ENCODE assay signal across 9 mouse cellular contexts in genomic region chr4:149081528-149081927, GRCm38 (mm10). TPM values are rescaled to one million over a fixed set of nuclear protein-coding genes. Genes with fewer than 3 reads are reported as not detected.
A peak's percentile ranks its signal among the peaks of the same experiment; 100 is the strongest.
DNase-seq lines count a peak whose midpoint lies in the region; ATAC-seq and TF ChIP-seq lines count a peak whose summit lies in the region.
"Had no signal": no experiment of that assay in that cellular context is flagged by ENCODE, and none has a peak within 500 bp of the region (broad histone marks: within the 10 kb centered on the region; RNA-seq: fewer than 3 reads in every experiment).

No protein-coding gene starts in this region.

- 83% methylated on average over 17 of the region's 17 CpGs for WGBS in liver, embryonic 11.5 days
- WGBS in liver, embryonic 13.5 days (ENCODE audit: insufficient replicate concordance), result 80% methylated on average over 17 of the region's 17 CpGs
- 49% methylated on average over 17 of the region's 17 CpGs for WGBS in stomach, postnatal 0 days

- no peak for TF ChIP-seq EP300 in stomach, postnatal 0 days (optimal IDR thresholded peaks at IDR 0.05)

- intact Hi-C loops in heart, postnatal 10 days (cut with DNase I), result no loop called here

- DNase-seq in liver, result peak; percentile 52
- no peak for DNase-seq in liver, embryonic 11.5 days (ENCODE audit: low spot score)
- peak; percentile 81 for DNase-seq in cerebellum, adult 8-10 months
- peak; percentile 83 to 89 for DNase-seq in heart, postnatal 10 days
- no peak for DNase-seq in liver, embryonic 13.5 days
- peak; percentile 81 for DNase-seq in stomach, postnatal 0 days (ENCODE audit: low spot score)
- DNase-seq in spleen, postnatal 36 days (ENCODE audit: low spot score in 2 of 2), result no peak

- no peak overlapping the region for H3K4me2 ChIP-seq in liver, embryonic 11.5 days
- H3K4me2 ChIP-seq in liver, embryonic 13.5 days, result no peak overlapping the region
- H3K4me2 ChIP-seq in stomach, postnatal 0 days (replicated peaks; ENCODE audit: low read depth), result peak overlapping the region; percentile 23; the same call in 1 of the 2 replicates

- no peak for ATAC-seq in liver, embryonic 11.5 days (replicated peaks; ENCODE audit: low FRiP score)
- peak; percentile 63 for ATAC-seq in liver, embryonic 13.5 days (ENCODE audit: low read depth)
- peak; percentile 82 for ATAC-seq in stomach, postnatal 0 days (ENCODE audit: low FRiP score, low TSS enrichment)
- no peak for ATAC-seq in megakaryocyte, adult 5-6 weeks (ENCODE audit: poor library complexity, severe bottlenecking)

- H3K9me3 ChIP-seq in liver, embryonic 11.5 days (ENCODE audit: control insufficient read depth, low read length), result no peaks in the 10 kb centered on the region
- no peaks in the 10 kb centered on the region for H3K9me3 ChIP-seq in liver, embryonic 13.5 days (replicated peaks)
- no peaks in the 10 kb centered on the region for H3K9me3 ChIP-seq in stomach, postnatal 0 days (ENCODE audit: control insufficient read depth, low read length)
- H3K9me3 ChIP-seq: G1E had no signal

- no peak overlapping the region for H3K9ac ChIP-seq in liver, embryonic 11.5 days (ENCODE audit: low read depth, low read length)
- no peak overlapping the region for H3K9ac ChIP-seq in liver, embryonic 13.5 days
- H3K9ac ChIP-seq in stomach, postnatal 0 days (ENCODE audit: low read length), result no peak overlapping the region; the same call in 1 of the 2 replicates

- no peak overlapping the region for H3K27ac ChIP-seq in liver, embryonic 11.5 days (ENCODE audit: low read depth, low read length)
- no peak overlapping the region; the same call in 1 of the 2 replicates for H3K27ac ChIP-seq in liver, embryonic 13.5 days
- peak overlapping the region; percentile 24; the same call in 1 of the 2 replicates for H3K27ac ChIP-seq in stomach, postnatal 0 days (replicated peaks)

- no peaks in the 10 kb centered on the region for H3K36me3 ChIP-seq in liver, embryonic 11.5 days (ENCODE audit: control insufficient read depth, insufficient read depth, low read length)
- H3K36me3 ChIP-seq in liver, embryonic 13.5 days, result 0 out of 2 replicates have a peak, but pooled peaks cover 9% of the 10 kb centered on the region
- H3K36me3 ChIP-seq in stomach, postnatal 0 days (ENCODE audit: control insufficient read depth, insufficient read depth, low read length), result no peaks in the 10 kb centered on the region

- no peak overlapping the region for H3K4me3 ChIP-seq in liver, embryonic 11.5 days (ENCODE audit: low read depth, low read length)
- H3K4me3 ChIP-seq in liver, embryonic 13.5 days (replicated peaks), result no peak overlapping the region
- no peak overlapping the region for H3K4me3 ChIP-seq in stomach, postnatal 0 days (ENCODE audit: low read depth, low read length)

- H3K4me1 ChIP-seq in liver, embryonic 11.5 days (replicated peaks; ENCODE audit: control insufficient read depth, insufficient read depth, low read length), result peaks cover 7% of the 10 kb centered on the region; the same call in 1 of the 2 replicates
- H3K4me1 ChIP-seq in liver, embryonic 13.5 days (replicated peaks), result peaks cover 40% of the 10 kb centered on the region
- 0 out of 2 replicates have a peak, but pooled peaks cover 2% of the 10 kb centered on the region for H3K4me1 ChIP-seq in stomach, postnatal 0 days (replicated peaks; ENCODE audit: control insufficient read depth, insufficient read depth)

- TF ChIP-seq CTCF in stomach, postnatal 0 days (IDR thresholded peaks at IDR 0.05; ENCODE audit: low read depth), result no peak

- no peaks in the 10 kb centered on the region for H3K27me3 ChIP-seq in liver, embryonic 11.5 days (replicated peaks; ENCODE audit: control insufficient read depth, insufficient read depth, low read length)
- no peaks in the 10 kb centered on the region for H3K27me3 ChIP-seq in liver, embryonic 13.5 days
- H3K27me3 ChIP-seq in stomach, postnatal 0 days (ENCODE audit: control insufficient read depth, insufficient read depth, low read length), result no peaks in the 10 kb centered on the region

RNA-seq across cellular contexts. Expression of gene Pex14, which starts 18.1 kb away (rescaled TPM):
- polyA plus RNA-seq in liver, embryonic 11.5 days (2014; fragmentation: Nextera tagmentation; extraction: Ambion mirVana), result 45.2 and 46.8 TPM in 2 replicates
- total RNA-seq in heart, postnatal 10 days (2021), result 10 to 100 TPM; 26.5 to 27.2 TPM
- polyA plus RNA-seq in liver, embryonic 13.5 days (2015; fragmentation: Nextera tagmentation; extraction: Ambion mirVana), result 27.7 and 28.4 TPM in 2 replicates
- polyA plus RNA-seq in stomach, postnatal 0 days (2015; fragmentation: Nextera tagmentation; extraction: Ambion mirVana), result 39.7 and 42.9 TPM in 2 replicates
- 7.7 and 7.8 TPM in 2 replicates for total RNA-seq in megakaryocyte, adult 5-6 weeks (2015)
- total RNA-seq in megakaryocyte, adult 5-6 weeks (2017), result 10.7 and 12.3 TPM in 2 replicates

RNA-seq across cellular contexts. Expression of gene Dffa, which starts 22.4 kb away (rescaled TPM):
- 37.4 and 37.7 TPM in 2 replicates for polyA plus RNA-seq in liver, embryonic 11.5 days (2014; fragmentation: Nextera tagmentation; extraction: Ambion mirVana)
- total RNA-seq in heart, postnatal 10 days (2021), result 10 to 100 TPM; 33.5 to 38.7 TPM
- polyA plus RNA-seq in liver, embryonic 13.5 days (2015; fragmentation: Nextera tagmentation; extraction: Ambion mirVana), result 20.7 and 22.7 TPM in 2 replicates
- polyA plus RNA-seq in stomach, postnatal 0 days (2015; fragmentation: Nextera tagmentation; extraction: Ambion mirVana), result 20.1 and 21.7 TPM in 2 replicates
- total RNA-seq in megakaryocyte, adult 5-6 weeks (2015), result 11.5 and 14.6 TPM in 2 replicates
- total RNA-seq in megakaryocyte, adult 5-6 weeks (2017), result 14.8 and 16.7 TPM in 2 replicates

RNA-seq across cellular contexts. Expression of gene Cort, which starts 45.0 kb away (rescaled TPM):
- polyA plus RNA-seq in liver, embryonic 11.5 days (2014; fragmentation: Nextera tagmentation; extraction: Ambion mirVana), result 0.26 and 0.38 TPM in 2 replicates
- total RNA-seq in heart, postnatal 10 days (2021), result under 1 TPM; 0.42 to 0.55 TPM
- not detected in 2 replicates for polyA plus RNA-seq in liver, embryonic 13.5 days (2015; fragmentation: Nextera tagmentation; extraction: Ambion mirVana)
- not detected in 2 replicates for polyA plus RNA-seq in stomach, postnatal 0 days (2015; fragmentation: Nextera tagmentation; extraction: Ambion mirVana)
- not detected in 2 replicates for total RNA-seq in megakaryocyte, adult 5-6 weeks (2015)
- total RNA-seq in megakaryocyte, adult 5-6 weeks (2017), result 0.51 TPM in 1 of 2 replicates, not detected in the other

RNA-seq across cellular contexts. Expression of gene Cenps, which starts 55.9 kb away (rescaled TPM):
- polyA plus RNA-seq in liver, embryonic 11.5 days (2014; fragmentation: Nextera tagmentation; extraction: Ambion mirVana), result 37.0 and 37.1 TPM in 2 replicates
- 10 to 100 TPM in 1 of 2 experiments, 1 to 10 TPM in 1; 9.7 to 12.2 TPM for total RNA-seq in heart, postnatal 10 days (2021)
- 20.7 and 24.8 TPM in 2 replicates for polyA plus RNA-seq in liver, embryonic 13.5 days (2015; fragmentation: Nextera tagmentation; extraction: Ambion mirVana)
- polyA plus RNA-seq in stomach, postnatal 0 days (2015; fragmentation: Nextera tagmentation; extraction: Ambion mirVana), result 10.6 and 11.5 TPM in 2 replicates
- total RNA-seq in megakaryocyte, adult 5-6 weeks (2015), result 13.0 and 15.8 TPM in 2 replicates
- 7.7 and 18.6 TPM in 2 replicates for total RNA-seq in megakaryocyte, adult 5-6 weeks (2017)

Comparison
In these comparisons a context has a peak if more than half of its experiments do, and no peak if none do; other contexts are left out.
1. DNase-seq: peak in liver (single experiment), cerebellum, adult 8-10 months (single experiment), heart, postnatal 10 days (2 of 2) and stomach, postnatal 0 days (single experiment); none in liver, embryonic 11.5 days (single experiment), liver, embryonic 13.5 days (single experiment) and spleen, postnatal 36 days (0 of 2).
2. ATAC-seq: peak in liver, embryonic 13.5 days (single experiment) and stomach, postnatal 0 days (single experiment); none in liver, embryonic 11.5 days (single experiment) and megakaryocyte, adult 5-6 weeks (single experiment).